Comparison of ENCODE assay signal across 11 mouse cellular contexts in the genomic region with DNA sequence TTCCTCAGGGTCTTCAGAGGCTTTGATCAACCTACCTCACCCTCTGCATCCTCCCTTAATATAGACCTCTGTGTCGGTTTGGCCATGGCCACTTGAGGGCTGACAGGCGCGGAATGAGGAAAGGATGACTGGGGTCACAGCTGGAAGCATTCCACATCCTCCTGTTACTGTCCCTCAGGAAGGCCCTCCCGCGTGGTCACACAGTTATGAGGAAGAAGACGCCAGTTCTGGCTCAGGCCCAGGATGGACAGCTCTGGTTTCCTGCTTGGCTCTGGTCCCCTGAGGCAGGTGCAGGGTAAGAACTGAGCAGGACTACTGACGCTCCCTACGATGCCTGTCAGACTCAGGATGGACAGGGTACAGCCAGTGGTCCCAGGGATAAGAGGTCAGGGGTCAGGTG. TPM values are rescaled to one million over a fixed set of nuclear protein-coding genes. Genes with fewer than 3 reads are reported as not detected.
DNase-seq lines count a peak whose midpoint lies in the region; ATAC-seq lines count a peak whose summit lies in the region.
"Had no signal": no experiment of that assay in that cellular context is flagged by ENCODE, and none has a peak within 500 bp of the region (broad histone marks: within the 10 kb centered on the region; RNA-seq: fewer than 3 reads in every experiment).

No protein-coding gene starts in this region.

- no peak overlapping the region for H3K4me2 ChIP-seq in hindbrain, embryonic 16.5 days (ENCODE audit: low read length)
- H3K4me2 ChIP-seq in forebrain, embryonic 15.5 days (replicated peaks) = no peak overlapping the region

- no peak overlapping the region for H3K4me3 ChIP-seq in hindbrain, embryonic 10.5 days
- H3K4me3 ChIP-seq in hindbrain, embryonic 16.5 days (ENCODE audit: low read length) = no peak overlapping the region
- no peak overlapping the region for H3K4me3 ChIP-seq in forebrain, embryonic 15.5 days

- 54% methylated on average over 8 of the region's 8 CpGs for WGBS in hindbrain, embryonic 10.5 days
- 53% methylated on average over 8 of the region's 8 CpGs for WGBS in hindbrain, embryonic 16.5 days
- 71% methylated on average over 8 of the region's 8 CpGs for WGBS in forebrain, embryonic 15.5 days

- no peaks in the 10 kb centered on the region for H3K36me3 ChIP-seq in hindbrain, embryonic 10.5 days
- no peaks in the 10 kb centered on the region for H3K36me3 ChIP-seq in hindbrain, embryonic 16.5 days (ENCODE audit: control insufficient read depth, insufficient read depth, low read length)
- no peaks in the 10 kb centered on the region for H3K36me3 ChIP-seq in forebrain, embryonic 15.5 days

- ATAC-seq in hindbrain, embryonic 16.5 days = no peak
- no peak for ATAC-seq in forebrain, embryonic 15.5 days (replicated peaks)

- no peak for DNase-seq in hindbrain, embryonic 10.5 days (ENCODE audit: low spot score)
- DNase-seq in adrenal gland, postnatal 36 days = peak; percentile 55 to 70
- DNase-seq in heart, adult 8-10 months (ENCODE audit: low spot score) = peak; percentile 60
- peak; percentile 78 to 85 for DNase-seq in kidney, postnatal 25 days
- DNase-seq in thymus, postnatal 25 days = no peak
- no peak for DNase-seq in ovary, postnatal 14 days (ENCODE audit: low spot score)
- DNase-seq: right cerebral cortex, postnatal 4 days had no signal

- H3K27me3 ChIP-seq in hindbrain, embryonic 10.5 days (ENCODE audit: insufficient read depth, poor library complexity, severe bottlenecking) = no peaks in the 10 kb centered on the region
- H3K27me3 ChIP-seq in hindbrain, embryonic 16.5 days (replicated peaks; ENCODE audit: control insufficient read depth, insufficient read depth, low read length) = no peaks in the 10 kb centered on the region
- no peaks in the 10 kb centered on the region for H3K27me3 ChIP-seq in forebrain, embryonic 15.5 days

- peak overlapping the region; percentile 50; the same call in 1 of the 2 replicates for H3K27ac ChIP-seq in hindbrain, embryonic 10.5 days
- H3K27ac ChIP-seq in hindbrain, embryonic 16.5 days (ENCODE audit: low read depth, low read length) = no peak overlapping the region
- H3K27ac ChIP-seq in forebrain, embryonic 15.5 days (replicated peaks) = no peak overlapping the region

- H3K9me3 ChIP-seq in hindbrain, embryonic 10.5 days = no peaks in the 10 kb centered on the region
- H3K9me3 ChIP-seq in hindbrain, embryonic 16.5 days (ENCODE audit: control insufficient read depth, low read length) = no peaks in the 10 kb centered on the region
- H3K9me3 ChIP-seq in forebrain, embryonic 15.5 days = no peaks in the 10 kb centered on the region

- peaks cover 60% of the 10 kb centered on the region for H3K4me1 ChIP-seq in hindbrain, embryonic 10.5 days (replicated peaks)
- peaks cover 25% of the 10 kb centered on the region for H3K4me1 ChIP-seq in hindbrain, embryonic 16.5 days (ENCODE audit: control insufficient read depth, insufficient read depth, low read depth, low read length)
- H3K4me1 ChIP-seq in forebrain, embryonic 15.5 days = peaks cover 34% of the 10 kb centered on the region

- H3K9ac ChIP-seq in hindbrain, embryonic 16.5 days (ENCODE audit: low read depth, low read length) = no peak overlapping the region
- no peak overlapping the region for H3K9ac ChIP-seq in forebrain, embryonic 15.5 days (replicated peaks)

RNA-seq across cellular contexts. Expression of a gene that starts 1.3 kb away (rescaled TPM):
- polyA plus RNA-seq in hindbrain, embryonic 10.5 days (2016; fragmentation: Nextera tagmentation; extraction: Ambion mirVana) = 0.50 and 0.77 TPM in 2 replicates
- 0.66 and 1.6 TPM in 2 replicates for polyA plus RNA-seq in hindbrain, embryonic 16.5 days (2015; fragmentation: Nextera tagmentation; extraction: Ambion mirVana)
- under 1 TPM in 1 of 2 experiments, not detected in 1; 0.59 TPM for total RNA-seq in adrenal gland, postnatal 36 days (2021)
- total RNA-seq in heart, adult 8-10 months (2022) = not detected
- 0.97 and 1.3 TPM in 2 replicates for polyA plus RNA-seq in forebrain, embryonic 15.5 days (2015; fragmentation: Nextera tagmentation; extraction: Ambion mirVana)
- total RNA-seq: heart, postnatal 36 days; megakaryocyte-erythroid progenitor cell, adult 5-6 weeks had no signal

RNA-seq across cellular contexts. Expression of a gene that starts 11.7 kb away (rescaled TPM):
- 3,119 and 3,536 TPM in 2 replicates for polyA plus RNA-seq in hindbrain, embryonic 10.5 days (2016; fragmentation: Nextera tagmentation; extraction: Ambion mirVana)
- polyA plus RNA-seq in hindbrain, embryonic 16.5 days (2015; fragmentation: Nextera tagmentation; extraction: Ambion mirVana) = 4,199 and 4,222 TPM in 2 replicates
- total RNA-seq in adrenal gland, postnatal 36 days (2021) = 1,000 to 10,000 TPM; 1,356 to 1,461 TPM
- total RNA-seq in heart, adult 8-10 months (2022) = 100 to 1,000 TPM; 188 to 320 (median 251) TPM
- 3,835 and 3,917 TPM in 2 replicates for polyA plus RNA-seq in forebrain, embryonic 15.5 days (2015; fragmentation: Nextera tagmentation; extraction: Ambion mirVana)

RNA-seq across cellular contexts. Expression of a gene that starts 18.5 kb away (rescaled TPM):
- polyA plus RNA-seq in hindbrain, embryonic 10.5 days (2016; fragmentation: Nextera tagmentation; extraction: Ambion mirVana) = 38.0 and 45.9 TPM in 2 replicates
- polyA plus RNA-seq in hindbrain, embryonic 16.5 days (2015; fragmentation: Nextera tagmentation; extraction: Ambion mirVana) = 103 and 109 TPM in 2 replicates
- 10 to 100 TPM; 21.3 to 32.1 TPM for total RNA-seq in adrenal gland, postnatal 36 days (2021)
- total RNA-seq in heart, adult 8-10 months (2022) = 10 to 100 TPM; 12.1 to 18.3 (median 13.6) TPM
- 72.1 and 74.1 TPM in 2 replicates for polyA plus RNA-seq in forebrain, embryonic 15.5 days (2015; fragmentation: Nextera tagmentation; extraction: Ambion mirVana)

Comparison
In these comparisons a context has a peak if more than half of its experiments do, and no peak if none do; other contexts are left out.
1. DNase-seq: peak in adrenal gland, postnatal 36 days (2 of 2), heart, adult 8-10 months (single experiment) and kidney, postnatal 25 days (2 of 2); none in hindbrain, embryonic 10.5 days (single experiment), thymus, postnatal 25 days (single experiment) and ovary, postnatal 14 days (single experiment).